In the genomic region with DNA sequence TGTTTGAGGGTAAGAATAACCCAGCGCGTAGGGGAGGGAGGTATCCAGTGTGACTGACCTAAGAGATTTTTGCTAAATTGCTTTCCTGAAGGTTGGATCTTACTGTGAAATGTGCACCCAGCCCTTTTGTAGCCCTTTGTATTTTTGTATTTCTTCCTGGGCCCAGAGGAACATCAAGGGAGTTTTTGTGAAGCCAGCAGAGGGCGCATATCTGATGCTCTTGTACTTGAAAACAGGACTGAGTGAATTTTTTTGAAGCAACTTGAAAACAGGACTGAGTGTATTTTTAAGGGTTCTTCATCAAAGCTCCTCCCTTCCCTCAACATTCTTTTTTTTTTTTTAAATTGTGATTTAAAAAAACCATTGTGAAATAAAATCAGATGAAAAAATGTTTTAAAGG, we compare ENCODE assay signal across 9 mouse cellular contexts.
DNase-seq lines count a peak whose midpoint lies in the region; ATAC-seq and TF ChIP-seq lines count a peak whose summit lies in the region.
"Had no signal": no experiment of that assay in that cellular context is flagged by ENCODE, and none has a peak within 500 bp of the region (broad histone marks: within the 10 kb centered on the region; RNA-seq: fewer than 3 reads in every experiment).

No protein-coding gene starts in this region.

- no peaks in the 10 kb centered on the region for H3K4me1 ChIP-seq in lung, postnatal 0 days (ENCODE audit: insufficient read depth, low read depth, low read length)
- peaks cover 30% of the 10 kb centered on the region for H3K4me1 ChIP-seq in forebrain, embryonic 15.5 days
- H3K4me1 ChIP-seq: limb, embryonic 12.5 days had no signal

- no peaks in the 10 kb centered on the region for H3K9me3 ChIP-seq in lung, postnatal 0 days (ENCODE audit: low read length)
- no peaks in the 10 kb centered on the region for H3K9me3 ChIP-seq in forebrain, embryonic 15.5 days
- H3K9me3 ChIP-seq: limb, embryonic 12.5 days had no signal

- no peaks in the 10 kb centered on the region for H3K27me3 ChIP-seq in lung, postnatal 0 days (replicated peaks; ENCODE audit: insufficient read depth, low read length)
- no peaks in the 10 kb centered on the region for H3K27me3 ChIP-seq in forebrain, embryonic 15.5 days
- H3K27me3 ChIP-seq: limb, embryonic 12.5 days had no signal

- no peaks in the 10 kb centered on the region for H3K36me3 ChIP-seq in lung, postnatal 0 days (ENCODE audit: insufficient read depth, low read length)
- no peaks in the 10 kb centered on the region for H3K36me3 ChIP-seq in forebrain, embryonic 15.5 days

- peak; percentile 65 for TF ChIP-seq CTCF in left cerebral cortex, adult 2 months (IDR thresholded peaks at IDR 0.05)
- TF ChIP-seq CTCF in lung, postnatal 0 days (IDR thresholded peaks at IDR 0.05): peak; percentile 59

- WGBS in lung, postnatal 0 days: 85% methylated on average over 3 of the region's 3 CpGs
- WGBS in forebrain, embryonic 15.5 days: 85% methylated on average over 3 of the region's 3 CpGs

- intact Hi-C loops in left cerebral cortex, adult 2 months (cut with DNase I): loop anchor here (5.0 kb wide), 2 partner anchors 83 to 343 kb away; no protein-coding TSS in a partner anchor
- intact Hi-C loops in left cerebral cortex, postnatal 36 days (cut with DNase I): loop anchor here (5.0 to 10.0 kb wide), 2 partner anchors 83 to 340 kb away; no protein-coding TSS in a partner anchor

- no peak overlapping the region for H3K4me2 ChIP-seq in lung, postnatal 0 days (replicated peaks; ENCODE audit: low read depth, low read length)
- no peak overlapping the region for H3K4me2 ChIP-seq in forebrain, embryonic 15.5 days (replicated peaks)
- H3K4me2 ChIP-seq: limb, embryonic 12.5 days had no signal

- peak; percentile 52 to 55 for DNase-seq in cerebellum, adult 18-20 months
- peak in 1 of 2 experiments; percentile 41 for DNase-seq in left cerebral cortex, adult 2 months (ENCODE audit: extremely low spot score in 1 of 2, low spot score in 2 of 2)
- DNase-seq in left cerebral cortex, postnatal 36 days (ENCODE audit: low spot score in 2 of 2): no peak
- peak; percentile 31 for DNase-seq in adrenal gland, postnatal 14 days
- peak; percentile 29 for DNase-seq in lung, postnatal 0 days (ENCODE audit: low spot score)
- no peak for DNase-seq in neural tube, embryonic 10.5 days (ENCODE audit: extremely low spot score, low spot score)

- no peak overlapping the region for H3K9ac ChIP-seq in lung, postnatal 0 days (replicated peaks; ENCODE audit: low read depth)
- no peak overlapping the region for H3K9ac ChIP-seq in forebrain, embryonic 15.5 days (replicated peaks)
- H3K9ac ChIP-seq: limb, embryonic 12.5 days had no signal

- TF ChIP-seq EP300 in lung, postnatal 0 days (IDR thresholded peaks at IDR 0.05): no peak

- H3K4me3 ChIP-seq in left cerebral cortex, adult 2 months: no peak overlapping the region
- H3K4me3 ChIP-seq in lung, postnatal 0 days (ENCODE audit: low read depth, low read length): no peak overlapping the region
- no peak overlapping the region for H3K4me3 ChIP-seq in forebrain, embryonic 15.5 days
- H3K4me3 ChIP-seq: limb, embryonic 12.5 days had no signal

- H3K27ac ChIP-seq in left cerebral cortex, adult 2 months: peak overlapping the region; percentile 15; the same call in 1 of the 2 replicates
- no peak overlapping the region for H3K27ac ChIP-seq in lung, postnatal 0 days (ENCODE audit: low read length)
- no peak overlapping the region for H3K27ac ChIP-seq in forebrain, embryonic 15.5 days (replicated peaks)
- H3K27ac ChIP-seq: limb, embryonic 12.5 days had no signal

- ATAC-seq in cerebellum, adult (ENCODE audit: insufficient number of reproducible peaks, low FRiP score, low TSS enrichment): no peak
- ATAC-seq in lung, postnatal 0 days: no peak
- no peak for ATAC-seq in forebrain, embryonic 15.5 days (replicated peaks)

Comparison
In these comparisons a context has a peak if more than half of its experiments do, and no peak if none do; other contexts are left out.
1. DNase-seq: peak in cerebellum, adult 18-20 months (2 of 2), adrenal gland, postnatal 14 days (single experiment) and lung, postnatal 0 days (single experiment); none in left cerebral cortex, postnatal 36 days (0 of 2) and neural tube, embryonic 10.5 days (single experiment).